Mouse (Mus musculus): Measurements from ENCODE around the gene Zxdb. TPM values are rescaled to one million over a fixed set of nuclear protein-coding genes. Genes with fewer than 3 reads are reported as not detected.
"Not testable (repeated sequence)": the region's sequence is repeated elsewhere in the genome, so short reads cannot be mapped to it uniquely, and the experiment has no call there.

Zxdb gene
- polyA plus RNA-seq (2014; fragmentation: Nextera tagmentation; extraction: Ambion mirVana): 3.3 and 3.8 TPM in 2 replicates

GRCm38 (mm10) chrX:94724192-94724971, at the start of gene Zxdb:
Gene Zxdb (plus strand): TSS chrX:94724569.
- no CpG with 5 or more reads among the region's 60 CpGs for WGBS

GRCm38 (mm10) chrX:94674977-94675376, 49.4 kb upstream of the Zxdb start:
- ATAC-seq (ENCODE audit: low read depth): no peak
- Histone ChIP-seq H3K4me3 (ENCODE audit: low read depth, low read length) (no peak overlapping the region), H3K9ac (replicated peaks; ENCODE audit: low read depth, low read length) (no peak overlapping the region), H3K9me3 (ENCODE audit: control insufficient read depth, low read length) (no peaks in the 10 kb centered on the region), H3K4me2 (ENCODE audit: low read depth, low read length) (no peak overlapping the region), H3K27ac (ENCODE audit: low read depth, low read length) (no peak overlapping the region), H3K27me3 (ENCODE audit: control insufficient read depth, insufficient read depth, low read length) (no peaks in the 10 kb centered on the region), H3K4me1 (ENCODE audit: control insufficient read depth, insufficient read depth, low read length) (no peaks in the 10 kb centered on the region), H3K36me3 (ENCODE audit: control insufficient read depth, insufficient read depth, low read length) (no peaks in the 10 kb centered on the region)
- 49% methylated on average over 4 of the region's 4 CpGs for WGBS

More at GRCm38 (mm10) chrX:94724192-94724971, at the start of gene Zxdb:
- ATAC-seq (ENCODE audit: low read depth): peak; percentile 76
- H3K27ac ChIP-seq (ENCODE audit: low read depth, low read length); H3K36me3 ChIP-seq (ENCODE audit: control insufficient read depth, insufficient read depth, low read length); H3K9me3 ChIP-seq (ENCODE audit: control insufficient read depth, low read length); H3K27me3 ChIP-seq (ENCODE audit: control insufficient read depth, insufficient read depth, low read length); H3K4me3 ChIP-seq (ENCODE audit: low read depth, low read length); H3K4me1 ChIP-seq (ENCODE audit: control insufficient read depth, insufficient read depth, low read length); H3K9ac ChIP-seq (replicated peaks; ENCODE audit: low read depth, low read length); H3K4me2 ChIP-seq (ENCODE audit: low read depth, low read length): not testable (repeated sequence)

GRCm38 (mm10) chrX:94681581-94681980, 42.8 kb upstream of the Zxdb start:
- not testable (repeated sequence) for H3K36me3 ChIP-seq (ENCODE audit: control insufficient read depth, insufficient read depth, low read length); H3K4me2 ChIP-seq (ENCODE audit: low read depth, low read length); H3K4me1 ChIP-seq (ENCODE audit: control insufficient read depth, insufficient read depth, low read length); H3K4me3 ChIP-seq (ENCODE audit: low read depth, low read length); H3K9ac ChIP-seq (replicated peaks; ENCODE audit: low read depth, low read length); H3K9me3 ChIP-seq (ENCODE audit: control insufficient read depth, low read length); H3K27me3 ChIP-seq (ENCODE audit: control insufficient read depth, insufficient read depth, low read length); ATAC-seq (ENCODE audit: low read depth); H3K27ac ChIP-seq (ENCODE audit: low read depth, low read length)
- WGBS: no CpG with 5 or more reads among the region's 2 CpGs

- 79% methylated on average over 5 of the region's 5 CpGs for WGBS
- H3K4me3 ChIP-seq (ENCODE audit: low read depth, low read length); H3K4me1 ChIP-seq (ENCODE audit: control insufficient read depth, insufficient read depth, low read length); H3K36me3 ChIP-seq (ENCODE audit: control insufficient read depth, insufficient read depth, low read length); H3K27me3 ChIP-seq (ENCODE audit: control insufficient read depth, insufficient read depth, low read length); H3K4me2 ChIP-seq (ENCODE audit: low read depth, low read length); H3K27ac ChIP-seq (ENCODE audit: low read depth, low read length); H3K9ac ChIP-seq (replicated peaks; ENCODE audit: low read depth, low read length); H3K9me3 ChIP-seq (ENCODE audit: control insufficient read depth, low read length): not testable (repeated sequence)
- ATAC-seq (ENCODE audit: low read depth): peak; percentile 92
Observed at GRCm38 (mm10) chrX:94689593-94689992, 34.8 kb upstream of the Zxdb start.

DNA sequence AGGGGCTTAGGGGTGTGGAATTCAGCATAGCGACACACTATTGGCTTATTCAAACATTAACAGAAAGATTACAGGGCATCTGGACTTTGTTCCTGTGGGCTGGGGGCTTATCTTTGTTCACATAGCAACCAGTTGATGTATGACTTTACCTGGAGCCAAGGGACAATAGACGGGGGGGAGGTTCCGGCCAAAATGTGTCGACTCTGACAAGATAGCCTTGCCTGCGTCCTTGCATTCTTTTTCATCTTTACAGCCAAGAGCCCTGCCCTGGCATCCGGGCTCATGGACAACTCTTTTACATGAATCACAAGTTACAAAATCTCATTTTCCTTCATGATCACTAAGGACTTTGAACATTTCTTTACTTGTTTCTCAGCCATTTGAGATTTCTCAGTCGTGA, 17.7 kb upstream of the Zxdb start:
- not testable (repeated sequence) for H3K27ac ChIP-seq (ENCODE audit: low read depth, low read length); H3K9me3 ChIP-seq (ENCODE audit: control insufficient read depth, low read length); H3K9ac ChIP-seq (replicated peaks; ENCODE audit: low read depth, low read length); H3K4me3 ChIP-seq (ENCODE audit: low read depth, low read length); H3K4me1 ChIP-seq (ENCODE audit: control insufficient read depth, insufficient read depth, low read length); ATAC-seq (ENCODE audit: low read depth); H3K27me3 ChIP-seq (ENCODE audit: control insufficient read depth, insufficient read depth, low read length); H3K4me2 ChIP-seq (ENCODE audit: low read depth, low read length); H3K36me3 ChIP-seq (ENCODE audit: control insufficient read depth, insufficient read depth, low read length)
- 92% methylated on average over 6 of the region's 7 CpGs for WGBS

DNA sequence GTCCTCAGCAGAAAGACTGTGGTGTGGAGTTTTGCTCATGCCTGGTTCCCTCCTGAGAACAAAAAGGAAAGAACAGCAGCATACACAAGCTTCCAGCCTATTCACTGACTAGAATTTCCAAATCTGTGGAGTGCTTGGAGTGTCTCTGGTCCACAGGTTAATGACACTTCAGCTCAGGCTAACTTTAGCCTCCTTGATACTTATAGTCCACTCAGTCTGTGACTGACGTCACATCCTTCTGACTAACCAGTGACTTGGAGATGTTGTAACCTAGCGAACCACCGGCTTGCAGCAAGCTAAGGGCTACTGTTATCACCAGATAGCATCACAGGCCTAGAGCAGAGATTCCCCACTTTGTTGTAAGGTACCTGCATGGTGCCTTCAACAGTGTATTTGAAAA, 14.6 kb upstream of the Zxdb start:
- no CpG with 5 or more reads among the region's 3 CpGs for WGBS
- H3K36me3 ChIP-seq (ENCODE audit: control insufficient read depth, insufficient read depth, low read length); H3K4me3 ChIP-seq (ENCODE audit: low read depth, low read length); ATAC-seq (ENCODE audit: low read depth); H3K4me1 ChIP-seq (ENCODE audit: control insufficient read depth, insufficient read depth, low read length); H3K9me3 ChIP-seq (ENCODE audit: control insufficient read depth, low read length); H3K27ac ChIP-seq (ENCODE audit: low read depth, low read length); H3K27me3 ChIP-seq (ENCODE audit: control insufficient read depth, insufficient read depth, low read length); H3K9ac ChIP-seq (replicated peaks; ENCODE audit: low read depth, low read length); H3K4me2 ChIP-seq (ENCODE audit: low read depth, low read length): not testable (repeated sequence)

DNA sequence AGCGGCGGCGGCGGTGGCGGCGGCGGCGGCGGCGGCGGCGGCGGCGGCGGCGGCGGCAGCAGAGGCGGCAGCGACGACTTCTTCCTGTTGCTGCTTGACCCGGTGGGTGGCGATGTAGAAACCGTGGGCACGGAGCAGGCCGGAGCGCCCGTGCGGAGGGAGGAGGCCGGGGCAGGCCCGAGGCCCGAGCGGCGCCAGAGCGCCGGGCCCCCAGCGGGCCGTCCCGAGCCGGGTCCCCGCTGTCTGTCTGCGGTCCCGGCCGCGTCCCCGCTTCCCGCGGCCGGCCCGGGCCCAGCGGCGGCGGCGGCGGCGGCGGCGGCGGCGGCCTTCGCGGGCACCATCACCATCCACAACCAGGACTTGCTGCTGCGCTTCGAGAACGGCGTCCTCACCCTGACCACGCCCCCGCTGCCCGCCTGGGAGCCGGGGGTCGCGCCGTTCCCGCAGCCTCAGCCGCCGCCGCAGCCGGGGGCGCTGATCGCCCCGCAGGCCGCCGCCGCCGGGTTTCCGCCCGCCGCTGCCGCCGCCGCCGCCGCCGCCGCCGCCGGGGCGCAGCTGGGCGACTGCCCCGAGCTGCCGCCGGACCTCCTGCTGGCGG, 702 bp downstream of the Zxdb start:
- H3K4me2 ChIP-seq (ENCODE audit: low read depth, low read length); H3K9ac ChIP-seq (replicated peaks; ENCODE audit: low read depth, low read length); H3K27ac ChIP-seq (ENCODE audit: low read depth, low read length); H3K27me3 ChIP-seq (ENCODE audit: control insufficient read depth, insufficient read depth, low read length); H3K4me3 ChIP-seq (ENCODE audit: low read depth, low read length); H3K9me3 ChIP-seq (ENCODE audit: control insufficient read depth, low read length); H3K36me3 ChIP-seq (ENCODE audit: control insufficient read depth, insufficient read depth, low read length); H3K4me1 ChIP-seq (ENCODE audit: control insufficient read depth, insufficient read depth, low read length): not testable (repeated sequence)
- ATAC-seq (ENCODE audit: low read depth): peak; percentile 83
- no CpG with 5 or more reads among the region's 102 CpGs for WGBS

GRCm38 (mm10) chrX:94725627-94726083, 1.3 kb downstream of the Zxdb start:
- H3K9me3 ChIP-seq (ENCODE audit: control insufficient read depth, low read length); H3K27me3 ChIP-seq (ENCODE audit: control insufficient read depth, insufficient read depth, low read length); H3K4me3 ChIP-seq (ENCODE audit: low read depth, low read length); H3K4me2 ChIP-seq (ENCODE audit: low read depth, low read length); H3K36me3 ChIP-seq (ENCODE audit: control insufficient read depth, insufficient read depth, low read length); H3K9ac ChIP-seq (replicated peaks; ENCODE audit: low read depth, low read length); H3K27ac ChIP-seq (ENCODE audit: low read depth, low read length); H3K4me1 ChIP-seq (ENCODE audit: control insufficient read depth, insufficient read depth, low read length): not testable (repeated sequence)
- peak; percentile 47 for ATAC-seq (ENCODE audit: low read depth)
- no CpG with 5 or more reads among the region's 41 CpGs for WGBS

DNA sequence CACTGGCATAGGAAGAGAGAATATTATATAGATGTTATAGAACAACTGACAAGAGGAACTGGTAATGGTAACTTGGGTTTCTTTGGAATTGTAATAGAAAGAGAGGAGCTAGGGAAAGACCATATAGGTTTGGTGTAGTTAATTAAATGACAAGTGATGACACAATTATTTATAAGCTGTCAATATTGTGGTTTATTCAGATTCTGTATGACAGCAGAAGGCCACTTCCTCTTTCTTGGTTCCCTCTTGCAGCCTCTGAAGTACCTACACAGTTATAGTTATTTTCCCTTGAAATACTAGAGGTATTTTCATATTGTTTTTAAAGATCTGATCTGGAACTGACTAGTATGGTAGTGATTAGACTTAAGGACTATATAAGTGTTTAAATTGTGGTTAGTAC, 7.2 kb downstream of the Zxdb start:
- H3K27ac ChIP-seq (ENCODE audit: low read depth, low read length): no peak overlapping the region
- H3K4me2 ChIP-seq (ENCODE audit: low read depth, low read length): no peak overlapping the region

More for the DNA sequence above, 7.2 kb downstream of the Zxdb start:
- Histone ChIP-seq H3K4me1 (ENCODE audit: control insufficient read depth, insufficient read depth, low read length) (no peaks in the 10 kb centered on the region), H3K4me3 (ENCODE audit: low read depth, low read length) (no peak overlapping the region), H3K9me3 (ENCODE audit: control insufficient read depth, low read length) (no peaks in the 10 kb centered on the region), H3K9ac (replicated peaks; ENCODE audit: low read depth, low read length) (no peak overlapping the region), H3K36me3 (ENCODE audit: control insufficient read depth, insufficient read depth, low read length) (no peaks in the 10 kb centered on the region), H3K27me3 (ENCODE audit: control insufficient read depth, insufficient read depth, low read length) (no peaks in the 10 kb centered on the region)
- ATAC-seq (ENCODE audit: low read depth): no peak

All from neural tube, embryonic 14.5 days (tissue).